Mouse (Mus musculus): ENCODE data around the gene Grip1. TPM values are rescaled to one million over a fixed set of nuclear protein-coding genes. Genes with fewer than 3 reads are reported as not detected.

The Grip1 gene
- polyA plus RNA-seq, 1 experiment from 2014 or later: 4.3 TPM

GRCm38 (mm10) chr10:120077850-120078249 is 624.2 kb downstream of the Grip1 start:
- WGBS: 79% methylated on average over 3 of the region's 3 CpGs
- ATAC-seq (ENCODE audit: insufficient number of reproducible peaks, insufficient read depth, low FRiP score, low read depth): no peak
- Histone ChIP-seq H3K27me3 (ENCODE audit: control insufficient read depth, insufficient read depth, low read length) (no peaks in the 10 kb centered on the region), H3K9ac (replicated peaks; ENCODE audit: low read depth, low read length) (no peak overlapping the region), H3K36me3 (ENCODE audit: control insufficient read depth, insufficient read depth, low read length) (no peaks in the 10 kb centered on the region), H3K4me1 (ENCODE audit: control insufficient read depth, insufficient read depth, low read length) (no peaks in the 10 kb centered on the region), H3K27ac (ENCODE audit: low read length) (no peak overlapping the region), H3K9me3 (ENCODE audit: control insufficient read depth, low read depth, low read length) (no peaks in the 10 kb centered on the region), H3K4me3 (ENCODE audit: low read depth, low read length) (no peak overlapping the region), H3K4me2 (replicated peaks; ENCODE audit: low read depth, low read length) (no peak overlapping the region)

GRCm38 (mm10) chr10:120092548-120092947 is 638.9 kb downstream of the Grip1 start:
- Histone ChIP-seq H3K27ac (ENCODE audit: low read length) (no peak overlapping the region), H3K9ac (replicated peaks; ENCODE audit: low read depth, low read length) (no peak overlapping the region), H3K4me3 (ENCODE audit: low read depth, low read length) (no peak overlapping the region), H3K27me3 (ENCODE audit: control insufficient read depth, insufficient read depth, low read length) (no peaks in the 10 kb centered on the region), H3K4me1 (ENCODE audit: control insufficient read depth, insufficient read depth, low read length) (no peaks in the 10 kb centered on the region), H3K36me3 (ENCODE audit: control insufficient read depth, insufficient read depth, low read length) (peaks cover 4% of the 10 kb centered on the region; the same call in 1 of the 2 replicates), H3K9me3 (ENCODE audit: control insufficient read depth, low read depth, low read length) (no peaks in the 10 kb centered on the region), H3K4me2 (replicated peaks; ENCODE audit: low read depth, low read length) (no peak overlapping the region)
- no peak for ATAC-seq (ENCODE audit: insufficient number of reproducible peaks, insufficient read depth, low FRiP score, low read depth)
- 88% methylated on average over 12 of the region's 12 CpGs for WGBS

DNA sequence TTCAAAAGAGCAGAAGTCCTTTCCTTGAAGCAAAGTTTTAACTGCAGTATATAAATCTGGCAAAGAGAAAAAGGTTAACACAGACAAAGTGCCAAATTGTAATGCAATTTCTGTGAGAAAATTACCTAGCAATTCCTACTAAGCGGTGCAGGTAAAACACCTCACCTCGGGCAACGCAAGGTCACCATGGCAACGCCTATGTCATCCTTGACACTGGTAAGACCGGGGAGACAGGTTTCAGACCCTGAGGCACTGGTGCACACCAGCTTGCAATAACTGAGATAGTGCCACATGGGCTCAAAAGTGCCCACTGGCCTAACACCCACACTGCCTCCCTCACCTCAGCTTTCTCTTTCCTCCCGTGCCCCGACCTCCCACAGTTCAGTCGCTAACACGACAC is 641.5 kb downstream of the Grip1 start:
- H3K9me3 ChIP-seq (ENCODE audit: control insufficient read depth, low read depth, low read length): no peaks in the 10 kb centered on the region
- H3K4me3 ChIP-seq (ENCODE audit: low read depth, low read length): no peak overlapping the region
- H3K36me3 ChIP-seq (ENCODE audit: control insufficient read depth, insufficient read depth, low read length): peaks cover 4% of the 10 kb centered on the region; the same call in 1 of the 2 replicates
- H3K4me1 ChIP-seq (ENCODE audit: control insufficient read depth, insufficient read depth, low read length): no peaks in the 10 kb centered on the region
- no peaks in the 10 kb centered on the region for H3K27me3 ChIP-seq (ENCODE audit: control insufficient read depth, insufficient read depth, low read length)
- no peak overlapping the region for H3K27ac ChIP-seq (ENCODE audit: low read length)
- no peak overlapping the region for H3K4me2 ChIP-seq (replicated peaks; ENCODE audit: low read depth, low read length)
- ATAC-seq (ENCODE audit: insufficient number of reproducible peaks, insufficient read depth, low FRiP score, low read depth): no peak
- WGBS: 89% methylated on average over 9 of the region's 9 CpGs
- H3K9ac ChIP-seq (replicated peaks; ENCODE audit: low read depth, low read length): no peak overlapping the region

GRCm38 (mm10) chr10:120095716-120096115 is 642.1 kb downstream of the Grip1 start:
- H3K4me3 ChIP-seq (ENCODE audit: low read depth, low read length): no peak overlapping the region
- 95% methylated on average over 5 of the region's 5 CpGs for WGBS
- no peak for ATAC-seq (ENCODE audit: insufficient number of reproducible peaks, insufficient read depth, low FRiP score, low read depth)

DNA sequence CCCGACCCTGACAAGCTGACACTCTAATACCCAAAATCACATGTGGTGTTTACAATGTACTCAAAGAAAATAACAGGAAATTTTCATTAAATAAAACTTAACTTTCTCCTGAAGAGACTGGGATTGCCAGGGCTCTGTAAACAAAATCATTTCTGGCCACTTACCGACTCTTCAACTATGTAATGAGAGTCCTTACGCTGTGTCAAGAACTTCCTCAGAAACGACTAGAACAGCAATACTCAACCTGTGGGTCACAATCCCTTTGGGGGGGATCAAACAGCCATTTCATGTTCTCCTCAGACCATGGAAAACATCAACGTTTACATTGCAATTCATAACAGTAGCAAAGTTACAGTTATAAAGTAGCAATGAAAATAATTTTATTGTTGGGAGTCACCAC is 643.9 kb downstream of the Grip1 start:
- WGBS: 84% methylated on average over 5 of the region's 5 CpGs
- no peak overlapping the region for H3K9ac ChIP-seq (replicated peaks; ENCODE audit: low read depth, low read length)
- no peaks in the 10 kb centered on the region for H3K4me1 ChIP-seq (ENCODE audit: control insufficient read depth, insufficient read depth, low read length)

More at GRCm38 (mm10) chr10:120095716-120096115, 642.1 kb downstream of the Grip1 start:
- no peak overlapping the region for H3K27ac ChIP-seq (ENCODE audit: low read length)
- no peak overlapping the region for H3K4me2 ChIP-seq (replicated peaks; ENCODE audit: low read depth, low read length)
- peaks cover 4% of the 10 kb centered on the region; the same call in 1 of the 2 replicates for H3K36me3 ChIP-seq (ENCODE audit: control insufficient read depth, insufficient read depth, low read length)
- no peaks in the 10 kb centered on the region for H3K4me1 ChIP-seq (ENCODE audit: control insufficient read depth, insufficient read depth, low read length)
- no peaks in the 10 kb centered on the region for H3K27me3 ChIP-seq (ENCODE audit: control insufficient read depth, insufficient read depth, low read length)
- H3K9me3 ChIP-seq (ENCODE audit: control insufficient read depth, low read depth, low read length): no peaks in the 10 kb centered on the region
- no peak overlapping the region for H3K9ac ChIP-seq (replicated peaks; ENCODE audit: low read depth, low read length)

DNA sequence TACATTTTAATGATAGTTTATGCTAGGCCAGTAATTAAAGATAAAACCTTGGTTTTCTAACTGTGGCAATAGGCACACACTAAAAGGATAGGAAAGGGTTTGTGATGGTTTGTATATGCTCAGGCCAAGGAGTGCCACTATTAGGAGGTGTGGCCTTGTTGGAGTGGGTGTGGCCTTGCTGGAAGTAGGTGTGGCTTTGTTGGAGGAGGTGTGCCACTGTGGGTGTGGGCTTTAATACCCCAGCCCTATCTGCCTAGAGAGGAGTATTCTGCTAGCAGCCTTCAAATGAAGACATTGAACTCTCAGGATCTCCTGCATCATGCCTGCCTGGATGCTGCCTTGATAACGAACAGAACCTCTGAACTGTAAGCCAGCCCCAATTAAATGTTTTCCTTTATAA is 647.2 kb downstream of the Grip1 start:
- Histone ChIP-seq H3K4me1 (ENCODE audit: control insufficient read depth, insufficient read depth, low read length) (no peaks in the 10 kb centered on the region), H3K4me2 (replicated peaks; ENCODE audit: low read depth, low read length) (no peak overlapping the region), H3K9ac (replicated peaks; ENCODE audit: low read depth, low read length) (no peak overlapping the region), H3K36me3 (ENCODE audit: control insufficient read depth, insufficient read depth, low read length) (0 out of 2 replicates have a peak, but pooled peaks cover 2% of the 10 kb centered on the region), H3K27ac (ENCODE audit: low read length) (no peak overlapping the region), H3K27me3 (ENCODE audit: control insufficient read depth, insufficient read depth, low read length) (no peaks in the 10 kb centered on the region), H3K4me3 (ENCODE audit: low read depth, low read length) (no peak overlapping the region), H3K9me3 (ENCODE audit: control insufficient read depth, low read depth, low read length) (no peaks in the 10 kb centered on the region)
- no peak for ATAC-seq (ENCODE audit: insufficient number of reproducible peaks, insufficient read depth, low FRiP score, low read depth)
- 92% methylated on average over 1 of the region's 1 CpGs for WGBS

More for the DNA sequence above, 643.9 kb downstream of the Grip1 start:
- ATAC-seq (ENCODE audit: insufficient number of reproducible peaks, insufficient read depth, low FRiP score, low read depth): no peak
- Histone ChIP-seq H3K4me3 (ENCODE audit: low read depth, low read length) (no peak overlapping the region), H3K27ac (ENCODE audit: low read length) (no peak overlapping the region), H3K4me2 (replicated peaks; ENCODE audit: low read depth, low read length) (no peak overlapping the region), H3K27me3 (ENCODE audit: control insufficient read depth, insufficient read depth, low read length) (no peaks in the 10 kb centered on the region), H3K9me3 (ENCODE audit: control insufficient read depth, low read depth, low read length) (no peaks in the 10 kb centered on the region), H3K36me3 (ENCODE audit: control insufficient read depth, insufficient read depth, low read length) (peaks cover 4% of the 10 kb centered on the region; the same call in 1 of the 2 replicates)

GRCm38 (mm10) chr10:120111691-120112319 is 658.2 kb downstream of the Grip1 start:
- 79% methylated on average over 3 of the region's 3 CpGs for WGBS
- Histone ChIP-seq H3K4me3 (ENCODE audit: low read depth, low read length) (peak overlapping the region; percentile 62; the same call in 1 of the 2 replicates), H3K27me3 (ENCODE audit: control insufficient read depth, insufficient read depth, low read length) (no peaks in the 10 kb centered on the region), H3K9ac (replicated peaks; ENCODE audit: low read depth, low read length) (no peak overlapping the region), H3K4me2 (replicated peaks; ENCODE audit: low read depth, low read length) (peak overlapping the region; percentile 64), H3K9me3 (ENCODE audit: control insufficient read depth, low read depth, low read length) (no peaks in the 10 kb centered on the region), H3K4me1 (ENCODE audit: control insufficient read depth, insufficient read depth, low read length) (no peaks in the 10 kb centered on the region), H3K27ac (ENCODE audit: low read length) (no peak overlapping the region), H3K36me3 (ENCODE audit: control insufficient read depth, insufficient read depth, low read length) (no peaks in the 10 kb centered on the region)
- ATAC-seq (ENCODE audit: insufficient number of reproducible peaks, insufficient read depth, low FRiP score, low read depth): no peak

DNA sequence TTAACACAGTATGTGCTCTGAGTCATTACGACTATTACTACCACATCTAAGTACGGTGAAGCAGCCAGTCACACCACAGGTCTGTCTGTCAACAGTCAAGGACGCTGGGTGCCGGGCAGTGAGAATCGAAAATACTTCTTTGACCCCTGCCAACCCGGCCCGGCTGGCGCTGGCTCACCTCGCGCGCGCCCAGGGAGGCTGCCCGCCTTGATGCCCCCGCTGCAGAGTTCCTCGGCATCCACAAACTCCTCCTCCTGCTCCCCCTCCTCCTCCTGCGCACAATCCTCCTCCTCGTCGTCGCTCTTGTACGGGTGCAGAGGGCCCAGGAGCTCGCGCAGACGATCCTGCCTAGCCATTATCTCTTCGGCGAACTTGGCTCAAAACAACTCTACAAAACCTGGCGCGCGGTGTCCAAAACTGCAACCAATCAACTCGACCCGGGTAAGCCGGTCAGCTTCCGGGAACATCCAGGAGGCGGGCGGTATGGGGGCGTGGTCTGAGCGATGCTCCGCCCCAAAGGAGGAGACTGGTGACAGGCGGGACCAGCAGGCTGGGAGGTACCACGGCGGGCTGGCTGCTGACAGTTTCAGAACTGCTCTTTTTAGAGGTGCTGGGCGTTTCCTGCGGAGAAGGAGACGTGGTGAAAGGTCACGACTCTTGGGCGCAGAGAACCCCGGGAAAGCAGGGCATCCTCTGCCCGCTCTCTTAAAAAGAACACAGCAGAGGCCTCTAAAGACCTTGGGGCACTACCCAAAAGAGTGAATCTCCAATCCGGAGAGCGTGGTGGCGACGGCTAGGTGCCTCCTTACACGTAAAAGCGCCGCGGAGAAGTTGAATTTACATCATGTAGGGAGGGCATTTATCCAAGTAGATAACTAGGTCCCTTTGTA is 659.1 kb downstream of the Grip1 start, which contains the start of gene Helb:
TSS of gene Helb (minus strand) at position 481 of the 890 bp plus-strand sequence.
- Histone ChIP-seq H3K9ac (replicated peaks; ENCODE audit: low read depth, low read length) (peak within 1 kb of the TSS; percentile 49), H3K4me3 (ENCODE audit: low read depth, low read length) (peak within 1 kb of the TSS; percentile 62), H3K36me3 (ENCODE audit: control insufficient read depth, insufficient read depth, low read length) (no peaks in the 10 kb centered on the region), H3K9me3 (ENCODE audit: control insufficient read depth, low read depth, low read length) (no peaks in the 10 kb centered on the region), H3K4me2 (replicated peaks; ENCODE audit: low read depth, low read length) (peak within 1 kb of the TSS; percentile 64), H3K27me3 (ENCODE audit: control insufficient read depth, insufficient read depth, low read length) (no peaks in the 10 kb centered on the region), H3K4me1 (ENCODE audit: control insufficient read depth, insufficient read depth, low read length) (no peaks in the 10 kb centered on the region), H3K27ac (ENCODE audit: low read length) (peak within 1 kb of the TSS; percentile 40; the same call in 1 of the 2 replicates)
- peak; percentile 99 for ATAC-seq (ENCODE audit: insufficient number of reproducible peaks, insufficient read depth, low FRiP score, low read depth)
- WGBS: 1% methylated on average over 55 of the region's 55 CpGs
